Mouse (Mus musculus): ENCODE measurements at regions not wholly inside any gene's neighbourhood (a gene's known extent, or its start where the extent isn't known, plus 50 kb on each side); places are given as distances from the start of the nearest gene placed in this dataset.
A peak's percentile ranks its signal among the peaks of the same experiment; 100 is the strongest.

- Histone ChIP-seq H3K4me1 (replicated peaks; ENCODE audit: control insufficient read depth, insufficient read depth, low read length) (peaks cover 5% of the 10 kb centered on the region; the same call in 1 of the 2 replicates), H3K4me3 (ENCODE audit: low read depth, low read length) (peak overlapping the region; percentile 19), H3K9me3 (ENCODE audit: control insufficient read depth, low read length) (no peaks in the 10 kb centered on the region), H3K27ac (ENCODE audit: low read depth, low read length) (no peak overlapping the region), H3K36me3 (ENCODE audit: control insufficient read depth, insufficient read depth, low read length) (no peaks in the 10 kb centered on the region), H3K9ac (ENCODE audit: low read depth, low read length) (no peak overlapping the region; the same call in 1 of the 2 replicates), H3K27me3 (ENCODE audit: control insufficient read depth, insufficient read depth, low read length) (0 out of 2 replicates have a peak, but pooled peaks cover 3% of the 10 kb centered on the region), H3K4me2 (replicated peaks; ENCODE audit: low read depth, low read length) (peak overlapping the region; percentile 36)
- DNase-seq (ENCODE audit: low spot score) (peak; percentile 41), ATAC-seq (ENCODE audit: low FRiP score) (0 out of 2 replicates have a peak, but pooled peaks have one; percentile 17)
- WGBS: 6% methylated on average over 11 of the region's 11 CpGs
Measured at GRCm38 (mm10) chr15:36373900-36374611, 633.5 kb downstream of the Zfp706 start.

- ATAC-seq (ENCODE audit: low FRiP score) (no peak), DNase-seq (ENCODE audit: low spot score) (no peak)
- peaks cover 5% of the 10 kb centered on the region; the same call in 1 of the 2 replicates for H3K4me1 ChIP-seq (replicated peaks; ENCODE audit: control insufficient read depth, insufficient read depth, low read length)
Measured at GRCm38 (mm10) chr15:36373481-36373880, 634.1 kb downstream of the Zfp706 start.

GRCm38 (mm10) chr15:36371382-36371781, 636.2 kb downstream of the Zfp706 start:
- DNase-seq (ENCODE audit: low spot score): no peak
- no peak for ATAC-seq (ENCODE audit: low FRiP score)
- Histone ChIP-seq H3K9ac (ENCODE audit: low read depth, low read length) (no peak overlapping the region), H3K27ac (ENCODE audit: low read depth, low read length) (no peak overlapping the region), H3K36me3 (ENCODE audit: control insufficient read depth, insufficient read depth, low read length) (no peaks in the 10 kb centered on the region), H3K9me3 (ENCODE audit: control insufficient read depth, low read length) (no peaks in the 10 kb centered on the region), H3K27me3 (ENCODE audit: control insufficient read depth, insufficient read depth, low read length) (0 out of 2 replicates have a peak, but pooled peaks cover 3% of the 10 kb centered on the region), H3K4me2 (replicated peaks; ENCODE audit: low read depth, low read length) (no peak overlapping the region), H3K4me3 (ENCODE audit: low read depth, low read length) (no peak overlapping the region), H3K4me1 (replicated peaks; ENCODE audit: control insufficient read depth, insufficient read depth, low read length) (peaks cover 5% of the 10 kb centered on the region; the same call in 1 of the 2 replicates)

More at GRCm38 (mm10) chr15:36373481-36373880, 634.1 kb downstream of the Zfp706 start:
- WGBS: 45% methylated on average over 3 of the region's 3 CpGs
- no peak overlapping the region for H3K27ac ChIP-seq (ENCODE audit: low read depth, low read length)
- H3K9ac ChIP-seq (ENCODE audit: low read depth, low read length): no peak overlapping the region
- no peaks in the 10 kb centered on the region for H3K9me3 ChIP-seq (ENCODE audit: control insufficient read depth, low read length)
- no peaks in the 10 kb centered on the region for H3K36me3 ChIP-seq (ENCODE audit: control insufficient read depth, insufficient read depth, low read length)
- no peak overlapping the region for H3K4me3 ChIP-seq (ENCODE audit: low read depth, low read length)
- 0 out of 2 replicates have a peak, but pooled peaks cover 3% of the 10 kb centered on the region for H3K27me3 ChIP-seq (ENCODE audit: control insufficient read depth, insufficient read depth, low read length)
- no peak overlapping the region for H3K4me2 ChIP-seq (replicated peaks; ENCODE audit: low read depth, low read length)

- Histone ChIP-seq H3K9ac (ENCODE audit: low read depth, low read length) (no peak overlapping the region), H3K4me2 (replicated peaks; ENCODE audit: low read depth, low read length) (no peak overlapping the region), H3K27me3 (ENCODE audit: control insufficient read depth, insufficient read depth, low read length) (0 out of 2 replicates have a peak, but pooled peaks cover 3% of the 10 kb centered on the region), H3K36me3 (ENCODE audit: control insufficient read depth, insufficient read depth, low read length) (no peaks in the 10 kb centered on the region), H3K27ac (ENCODE audit: low read depth, low read length) (no peak overlapping the region), H3K4me1 (replicated peaks; ENCODE audit: control insufficient read depth, insufficient read depth, low read length) (peaks cover 5% of the 10 kb centered on the region; the same call in 1 of the 2 replicates), H3K9me3 (ENCODE audit: control insufficient read depth, low read length) (no peaks in the 10 kb centered on the region), H3K4me3 (ENCODE audit: low read depth, low read length) (no peak overlapping the region)
- ATAC-seq (ENCODE audit: low FRiP score) (no peak), DNase-seq (ENCODE audit: low spot score) (no peak)
- 90% methylated on average over 4 of the region's 4 CpGs for WGBS
Measured at GRCm38 (mm10) chr15:36370906-36371305, 636.7 kb downstream of the Zfp706 start.

DNA sequence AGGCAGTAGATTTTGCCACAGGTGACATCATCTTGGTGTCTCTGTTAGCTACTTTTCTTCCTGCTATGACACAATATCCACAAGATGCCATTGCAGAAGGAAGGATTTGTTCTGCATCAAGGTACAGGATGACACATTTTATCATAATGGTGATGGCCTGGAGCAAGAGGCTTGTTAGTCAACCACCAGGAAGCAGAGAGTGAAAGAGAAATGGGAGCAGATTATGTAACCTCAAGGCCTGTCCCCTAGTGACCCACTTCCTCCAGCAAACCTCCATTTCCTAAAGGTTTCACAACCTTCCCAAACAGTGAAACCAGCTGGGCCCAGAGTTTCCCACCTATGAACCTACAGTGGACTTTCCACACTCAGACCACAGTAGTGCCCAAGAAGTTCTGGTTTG, 640.3 kb downstream of the Zfp706 start:
- Histone ChIP-seq H3K27ac (ENCODE audit: low read depth, low read length) (no peak overlapping the region), H3K9me3 (ENCODE audit: control insufficient read depth, low read length) (no peaks in the 10 kb centered on the region), H3K36me3 (ENCODE audit: control insufficient read depth, insufficient read depth, low read length) (no peaks in the 10 kb centered on the region), H3K4me2 (replicated peaks; ENCODE audit: low read depth, low read length) (no peak overlapping the region), H3K4me3 (ENCODE audit: low read depth, low read length) (no peak overlapping the region), H3K4me1 (replicated peaks; ENCODE audit: control insufficient read depth, insufficient read depth, low read length) (no peaks in the 10 kb centered on the region), H3K9ac (ENCODE audit: low read depth, low read length) (no peak overlapping the region), H3K27me3 (ENCODE audit: control insufficient read depth, insufficient read depth, low read length) (no peaks in the 10 kb centered on the region)
- no peak for DNase-seq (ENCODE audit: low spot score)
- no peak for ATAC-seq (ENCODE audit: low FRiP score)

DNA sequence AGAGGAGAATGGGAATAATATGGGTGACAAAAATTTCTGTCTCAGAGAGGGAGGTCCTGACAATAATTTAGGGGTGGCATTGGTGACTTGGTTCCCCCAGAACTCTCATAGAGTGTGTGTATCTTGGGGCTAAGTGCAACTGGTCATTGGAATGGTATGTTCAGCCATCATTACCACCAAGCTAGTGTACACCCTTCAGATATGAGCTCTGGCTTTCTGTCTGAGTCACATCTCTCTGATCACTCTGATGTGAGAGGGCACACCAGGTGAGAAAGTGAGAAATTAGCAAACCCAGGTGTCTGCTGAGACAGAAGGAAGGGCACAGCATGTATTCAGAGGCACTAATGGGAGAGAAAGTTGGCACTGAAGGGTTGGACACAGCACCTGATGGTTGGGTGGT, 642.8 kb downstream of the Zfp706 start:
- H3K27me3 ChIP-seq (ENCODE audit: control insufficient read depth, insufficient read depth, low read length): no peaks in the 10 kb centered on the region
- no peak overlapping the region for H3K27ac ChIP-seq (ENCODE audit: low read depth, low read length)
- H3K4me2 ChIP-seq (replicated peaks; ENCODE audit: low read depth, low read length): no peak overlapping the region
- H3K9ac ChIP-seq (ENCODE audit: low read depth, low read length): no peak overlapping the region
- H3K4me3 ChIP-seq (ENCODE audit: low read depth, low read length): no peak overlapping the region
- H3K9me3 ChIP-seq (ENCODE audit: control insufficient read depth, low read length): no peaks in the 10 kb centered on the region
- DNase-seq (ENCODE audit: low spot score) (no peak), ATAC-seq (ENCODE audit: low FRiP score) (no peak)
- H3K36me3 ChIP-seq (ENCODE audit: control insufficient read depth, insufficient read depth, low read length): no peaks in the 10 kb centered on the region
- no peaks in the 10 kb centered on the region for H3K4me1 ChIP-seq (replicated peaks; ENCODE audit: control insufficient read depth, insufficient read depth, low read length)

GRCm38 (mm10) chr15:36364062-36364461, 643.5 kb downstream of the Zfp706 start:
- ATAC-seq (ENCODE audit: low FRiP score): no peak

GRCm38 (mm10) chr15:36362911-36363565, 644.5 kb downstream of the Zfp706 start:
- DNase-seq (ENCODE audit: low spot score): no peak
- Histone ChIP-seq H3K4me2 (replicated peaks; ENCODE audit: low read depth, low read length) (no peak overlapping the region), H3K36me3 (ENCODE audit: control insufficient read depth, insufficient read depth, low read length) (no peaks in the 10 kb centered on the region), H3K9ac (ENCODE audit: low read depth, low read length) (no peak overlapping the region), H3K27me3 (ENCODE audit: control insufficient read depth, insufficient read depth, low read length) (no peaks in the 10 kb centered on the region), H3K4me3 (ENCODE audit: low read depth, low read length) (no peak overlapping the region), H3K27ac (ENCODE audit: low read depth, low read length) (no peak overlapping the region), H3K9me3 (ENCODE audit: control insufficient read depth, low read length) (no peaks in the 10 kb centered on the region), H3K4me1 (replicated peaks; ENCODE audit: control insufficient read depth, insufficient read depth, low read length) (no peaks in the 10 kb centered on the region)
- no peak for ATAC-seq (ENCODE audit: low FRiP score)
- WGBS: 72% methylated on average over 4 of the region's 4 CpGs

More at GRCm38 (mm10) chr15:36364062-36364461, 643.5 kb downstream of the Zfp706 start:
- H3K27ac ChIP-seq (ENCODE audit: low read depth, low read length): no peak overlapping the region
- no peaks in the 10 kb centered on the region for H3K27me3 ChIP-seq (ENCODE audit: control insufficient read depth, insufficient read depth, low read length)
- H3K4me1 ChIP-seq (replicated peaks; ENCODE audit: control insufficient read depth, insufficient read depth, low read length): no peaks in the 10 kb centered on the region
- H3K36me3 ChIP-seq (ENCODE audit: control insufficient read depth, insufficient read depth, low read length): no peaks in the 10 kb centered on the region
- H3K4me3 ChIP-seq (ENCODE audit: low read depth, low read length): no peak overlapping the region
- no peak for DNase-seq (ENCODE audit: low spot score)
- no peaks in the 10 kb centered on the region for H3K9me3 ChIP-seq (ENCODE audit: control insufficient read depth, low read length)
- H3K9ac ChIP-seq (ENCODE audit: low read depth, low read length): no peak overlapping the region
- 88% methylated on average over 5 of the region's 5 CpGs for WGBS
- no peak overlapping the region for H3K4me2 ChIP-seq (replicated peaks; ENCODE audit: low read depth, low read length)
